Mouse (Mus musculus) ES-E14 (cell line): ENCODE data around the gene Padi6. TPM values are rescaled to one million over a fixed set of nuclear protein-coding genes. Genes with fewer than 3 reads are reported as not detected.

Experiments used
- DNase-seq: peaks from one replicate; pipeline ENCODE4 v3.0.0-alpha.2; 2013; ENCODE audit warnings: low read depth, low spot score
- H3K27ac ChIP-seq: 2 replicates; pipeline ENCODE4 v1.5.1; 2012; ENCODE audit warnings: low read depth, mild to moderate bottlenecking, low read length, moderate library complexity, mixed read lengths; ENCODE audit not compliant: poor library complexity, insufficient read depth, severe bottlenecking
- H3K36me3 ChIP-seq: 2 replicates; pipeline ENCODE4 v1.6.1; 2012; ENCODE audit warnings: mild to moderate bottlenecking, low read length, moderate library complexity, mixed read lengths; ENCODE audit not compliant: control insufficient read depth, poor library complexity, insufficient read depth, severe bottlenecking
- H3K4me1 ChIP-seq, 2 experiments: fragments of 150-350 bp in 1 of 2; sonication (generic) in 1 of 2; 2 replicates each; pipeline ENCODE4 v1.6.1; 2012; ENCODE audit warnings: low read length in 2 of 2, mild to moderate bottlenecking in 1 of 2, mixed read lengths in 1 of 2; ENCODE audit not compliant: control insufficient read depth in 2 of 2, insufficient read depth in 2 of 2, poor library complexity in 1 of 2
- H3K4me3 ChIP-seq, 2 experiments: fragments of 150-350 bp in 1 of 2; sonication (generic) in 1 of 2; 2 replicates each; pipeline ENCODE4 v1.5.1; 2012; ENCODE audit warnings: low read length in 2 of 2, low read depth in 1 of 2, mild to moderate bottlenecking in 1 of 2, mixed read lengths in 1 of 2; ENCODE audit not compliant: insufficient read depth in 1 of 2, poor library complexity in 1 of 2, severe bottlenecking in 1 of 2
- H3K9ac ChIP-seq: 2 replicates; pipeline ENCODE4 v1.6.1; 2012; ENCODE audit warnings: low read depth, mild to moderate bottlenecking, low read length, mixed read lengths; ENCODE audit not compliant: poor library complexity, insufficient read depth, severe bottlenecking
- H3K9me3 ChIP-seq: fragments of 150-350 bp; sonication (generic); 2 replicates; pipeline ENCODE4 v1.6.1; 2012; ENCODE audit warnings: low read depth, mild to moderate bottlenecking, low read length; ENCODE audit not compliant: control insufficient read depth, insufficient read depth
- CHD2 ChIP-seq: IDR thresholded peaks from 2 replicates; pipeline ENCODE4 v1.6.1; 2014; ENCODE audit warnings: mild to moderate bottlenecking, low read depth, low read length, inconsistent platforms
- HCFC1 ChIP-seq: IDR thresholded peaks from 2 replicates; pipeline ENCODE4 v1.6.1; 2012; ENCODE audit warnings: low read length, inconsistent platforms, borderline replicate concordance; ENCODE audit not compliant: insufficient read depth
- MAFK ChIP-seq: IDR thresholded peaks from 2 replicates; pipeline ENCODE4 v1.6.1; 2014; ENCODE audit warnings: mild to moderate bottlenecking, low read depth, low read length, inconsistent platforms; ENCODE audit not compliant: insufficient read depth
- ZC3H11A ChIP-seq: IDR thresholded peaks from 2 replicates; pipeline ENCODE4 v1.6.1; 2012; ENCODE audit warnings: low read depth, mild to moderate bottlenecking, inconsistent platforms, low read length, borderline replicate concordance
- ZNF384 ChIP-seq: IDR thresholded peaks from 2 replicates; pipeline ENCODE4 v1.6.1; 2012; ENCODE audit warnings: low read depth, low read length, inconsistent platforms
- in situ Hi-C, 2 experiments: fragments of 600-800 bp; cut with MboI; formaldehyde crosslinking; loops; one replicate each; pipeline ENCODE4 v1.15.1; 2025; ENCODE audit warnings: low sequenced_read_pairs in 2 of 2, inconsistent platforms in 1 of 2; ENCODE audit not compliant: unreplicated experiment in 2 of 2
- total RNA-seq: library from RNA; depleted of rRNA; stranded (reverse); fragments of 300-350 nt; gene quantifications from 2 replicates; pipeline ENCODE4 v1.2.3, GENCODE M21; 2012; rRNA removed

The Padi6 gene
- total RNA-seq, result 0.09 and 0.21 TPM in 2 replicates

GRCm38 (mm10) chr4:140742543-140742942, at the start of gene Padi6:
Padi6 (minus strand) TSS chr4:140742643.
- Histone ChIP-seq H3K9me3 (no peaks in the 10 kb centered on the region), H3K27ac (no peak within 1 kb of the TSS), H3K36me3 (no peaks in the 10 kb centered on the region), H3K4me3 (no peak within 1 kb of the TSS), H3K4me1 (no peaks in the 10 kb centered on the region), H3K9ac (no peak within 1 kb of the TSS)
- in situ Hi-C loops, result no loop called here
- no peak for DNase-seq
- no peak for TF ChIP-seq ZC3H11A
- no peak for TF ChIP-seq CHD2
- no peak for TF ChIP-seq HCFC1
- TF ChIP-seq ZNF384, result no peak
- TF ChIP-seq MAFK, result no peak

GRCm38 (mm10) chr4:140791071-140791470, 48.6 kb upstream of the Padi6 start:
- no peak overlapping the region for H3K27ac ChIP-seq
- no peak overlapping the region for H3K4me3 ChIP-seq
- no peak for DNase-seq
- H3K9me3 ChIP-seq, result no peaks in the 10 kb centered on the region
- TF ChIP-seq HCFC1, result no peak
- no peak for TF ChIP-seq ZNF384
- TF ChIP-seq CHD2, result no peak
- TF ChIP-seq ZC3H11A, result no peak
- TF ChIP-seq MAFK, result no peak
- H3K36me3 ChIP-seq, result no peaks in the 10 kb centered on the region
- in situ Hi-C loops, result loop anchor here in 1 of 2 experiments (5.0 kb wide), 1 partner anchor 111 kb away; no protein-coding TSS in a partner anchor
- H3K9ac ChIP-seq, result no peak overlapping the region
- no peaks in the 10 kb centered on the region for H3K4me1 ChIP-seq

- in situ Hi-C loops, result loop anchor here in 1 of 2 experiments (5.0 kb wide), 1 partner anchor 112 kb away; no protein-coding TSS in a partner anchor
- no peak for DNase-seq
- TF ChIP-seq HCFC1 (no peak), CHD2 (no peak), ZNF384 (no peak), ZC3H11A (no peak), MAFK (no peak)
- H3K36me3 ChIP-seq, result no peaks in the 10 kb centered on the region
- H3K4me1 ChIP-seq, result no peaks in the 10 kb centered on the region
- H3K4me3 ChIP-seq, result no peak overlapping the region
- no peaks in the 10 kb centered on the region for H3K9me3 ChIP-seq
- H3K9ac ChIP-seq, result no peak overlapping the region
- no peak overlapping the region for H3K27ac ChIP-seq
Observed at GRCm38 (mm10) chr4:140789983-140790382, 47.5 kb upstream of the Padi6 start.

- Histone ChIP-seq H3K4me1 (no peaks in the 10 kb centered on the region), H3K27ac (no peak overlapping the region), H3K36me3 (no peaks in the 10 kb centered on the region), H3K9ac (no peak overlapping the region), H3K9me3 (no peaks in the 10 kb centered on the region), H3K4me3 (peak overlapping the region in 1 of 2 experiments; percentile 25; a peak in 1 of 4 replicates)
- no peak for TF ChIP-seq CHD2
- no peak for TF ChIP-seq MAFK
- TF ChIP-seq ZC3H11A, result peak; percentile 69
- in situ Hi-C loops, result no loop called here
- peak; percentile 79 for DNase-seq
Observed at GRCm38 (mm10) chr4:140788983-140789382, 46.5 kb upstream of the Padi6 start.

- no peaks in the 10 kb centered on the region for H3K9me3 ChIP-seq
- in situ Hi-C loops, result no loop called here
- no peak overlapping the region for H3K9ac ChIP-seq
Observed at GRCm38 (mm10) chr4:140788264-140788663, 45.8 kb upstream of the Padi6 start.

More at GRCm38 (mm10) chr4:140788264-140788663, 45.8 kb upstream of the Padi6 start:
- TF ChIP-seq ZNF384 (no peak), MAFK (no peak), ZC3H11A (no peak), HCFC1 (no peak)
- Histone ChIP-seq H3K4me3 (no peak overlapping the region), H3K4me1 (no peaks in the 10 kb centered on the region), H3K36me3 (no peaks in the 10 kb centered on the region), H3K27ac (no peak overlapping the region)
- no peak for DNase-seq
